Mouse (Mus musculus) urinary bladder, postnatal 36 days (tissue): ENCODE measurements at regions not wholly inside any gene's neighbourhood (a gene's known extent, or its start where the extent isn't known, plus 50 kb on each side); places are given as distances from the start of the nearest gene placed in this dataset.
"Not testable (repeated sequence)": the region's sequence is repeated elsewhere in the genome, so short reads cannot be mapped to it uniquely, and the experiment has no call there.

ENCODE experiments used
- DNase-seq, 2 experiments: peaks; one replicate each; pipeline ENCODE4 v3.0.0; 2022; ENCODE audit warnings: low spot score in 2 of 2, mixed read lengths in 1 of 2

- DNase-seq = no peak
These were observed 81.2 kb upstream of the Atl2 start for GRCm38 (mm10) chr17:79977154-79977571.

DNA sequence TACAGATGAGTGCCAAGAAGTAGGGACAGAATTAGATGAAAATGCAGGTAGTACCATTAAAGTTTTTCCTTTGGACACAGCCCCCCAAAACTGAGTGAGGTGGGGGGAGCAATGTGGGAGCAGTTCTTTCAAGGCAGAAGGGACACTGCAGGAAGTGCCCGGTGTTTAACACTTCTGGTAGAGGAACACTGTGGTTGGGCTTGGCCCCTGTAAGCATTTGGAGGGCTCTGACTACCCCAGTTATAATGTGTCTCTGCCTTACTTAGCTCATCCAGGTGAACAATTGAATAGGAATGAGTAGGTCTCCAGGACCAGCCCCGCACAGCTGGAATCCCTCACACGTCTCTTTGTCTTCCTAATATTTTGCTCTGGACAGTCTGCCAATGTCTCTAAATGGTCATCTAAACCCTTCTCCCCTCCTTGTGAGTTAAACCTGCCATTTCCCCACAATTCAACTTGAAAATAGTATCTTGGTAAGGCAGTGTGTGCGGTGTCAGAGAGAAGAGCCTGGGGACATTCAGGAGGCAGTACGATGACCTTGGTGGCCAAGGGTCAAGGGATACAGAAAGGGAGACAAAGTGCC, 80.7 kb upstream of the Atl2 start:
- DNase-seq = no peak

DNA sequence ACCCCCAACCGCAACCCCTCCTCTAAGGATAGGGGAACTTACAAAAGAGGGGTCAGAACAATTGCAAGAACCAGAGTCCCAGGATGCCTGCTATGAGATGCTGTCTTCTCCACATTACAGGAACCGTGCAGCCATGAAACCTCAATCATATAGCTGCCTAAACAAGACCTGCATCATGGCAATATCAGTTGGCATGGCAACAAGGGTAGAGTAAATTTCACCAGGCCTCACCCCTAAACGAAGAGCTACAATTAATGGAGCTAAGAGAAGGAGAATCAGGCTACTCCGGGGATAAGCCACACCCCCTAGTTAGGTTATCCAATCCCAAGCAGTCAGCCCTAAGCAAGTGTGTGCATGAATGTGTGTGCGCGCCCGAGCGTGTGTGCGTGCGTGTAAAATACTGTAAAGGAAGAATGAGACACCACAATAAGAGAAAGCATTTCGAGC, 80.1 kb upstream of the Atl2 start:
- DNase-seq = no peak

GRCm38 (mm10) chr17:79975150-79975757, 79.3 kb upstream of the Atl2 start:
- DNase-seq = not testable (repeated sequence)

DNA sequence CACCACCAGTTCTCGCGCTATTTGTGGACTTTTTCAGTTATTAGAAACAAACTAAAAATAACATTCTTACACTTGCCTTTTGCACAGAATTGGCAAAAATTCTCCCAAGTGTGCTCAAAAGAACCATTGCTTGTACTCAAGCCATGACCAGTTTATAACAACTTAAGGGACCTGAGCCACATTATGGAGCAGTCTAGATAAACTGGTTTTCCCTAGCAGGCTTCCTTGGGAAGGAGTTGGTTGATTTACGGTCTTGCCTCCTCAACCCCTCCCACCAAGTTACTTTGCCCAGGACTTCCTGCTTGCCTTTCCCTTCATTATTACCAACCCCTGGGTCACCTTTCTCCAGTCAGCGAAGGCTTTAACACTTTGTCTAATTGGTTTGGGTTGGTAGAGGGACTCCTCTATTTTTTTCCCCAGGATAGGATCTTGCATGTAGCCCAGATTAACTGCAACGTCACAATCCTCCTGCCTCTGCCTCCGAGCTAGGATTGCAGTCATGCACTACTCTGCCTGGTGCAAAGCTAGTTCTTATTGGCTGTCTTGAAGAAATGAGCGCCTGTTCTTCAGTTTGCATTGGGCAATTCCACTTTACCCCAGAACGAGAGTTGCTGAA, 75.9 kb upstream of the Atl2 start:
- DNase-seq = no peak

DNA sequence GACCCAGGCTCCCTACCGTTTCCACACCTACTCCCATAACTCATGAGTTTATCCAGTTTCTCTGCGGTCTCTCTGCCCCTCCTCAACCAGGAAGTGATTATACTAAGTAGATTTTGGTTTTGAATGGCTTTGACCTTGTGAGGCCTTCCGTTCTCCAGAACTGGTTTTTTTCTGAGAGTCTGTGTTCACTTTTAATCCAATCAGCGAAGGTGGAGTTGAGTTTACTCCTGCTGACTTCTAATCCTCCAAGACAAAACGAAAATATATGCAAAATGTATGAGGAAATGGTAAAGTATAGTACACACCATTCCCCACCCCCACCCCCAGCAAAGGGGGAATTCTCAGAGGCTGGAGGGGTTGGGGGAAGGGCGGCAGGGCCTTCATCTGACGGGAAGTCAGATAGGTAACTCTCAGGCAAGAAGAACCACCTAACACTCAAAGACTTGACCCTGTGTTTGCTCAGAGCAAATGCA, 73.6 kb upstream of the Atl2 start:
- no peak for DNase-seq

GRCm38 (mm10) chr17:79968819-79969218, 72.9 kb upstream of the Atl2 start:
- no peak for DNase-seq

DNA sequence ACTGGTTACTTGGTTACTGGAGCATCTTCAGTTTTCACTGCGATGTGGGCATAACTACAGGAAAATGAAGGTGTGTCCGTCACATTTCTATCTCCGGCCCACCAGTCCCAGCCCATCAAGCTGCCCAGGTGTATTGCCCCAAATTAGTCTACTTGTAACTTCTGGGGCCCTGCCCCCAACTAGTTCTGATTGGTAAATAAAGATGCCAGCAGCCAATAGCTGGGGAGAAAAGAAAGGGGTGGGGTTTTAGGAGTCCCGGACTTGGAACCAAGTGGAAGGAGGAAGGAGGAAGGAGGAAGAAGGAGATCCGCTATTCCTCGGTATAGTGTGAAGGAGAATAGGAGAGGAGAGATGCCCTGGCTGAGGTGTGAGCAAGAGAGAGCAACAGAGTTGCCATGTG, 71.1 kb upstream of the Atl2 start:
- no peak for DNase-seq

DNA sequence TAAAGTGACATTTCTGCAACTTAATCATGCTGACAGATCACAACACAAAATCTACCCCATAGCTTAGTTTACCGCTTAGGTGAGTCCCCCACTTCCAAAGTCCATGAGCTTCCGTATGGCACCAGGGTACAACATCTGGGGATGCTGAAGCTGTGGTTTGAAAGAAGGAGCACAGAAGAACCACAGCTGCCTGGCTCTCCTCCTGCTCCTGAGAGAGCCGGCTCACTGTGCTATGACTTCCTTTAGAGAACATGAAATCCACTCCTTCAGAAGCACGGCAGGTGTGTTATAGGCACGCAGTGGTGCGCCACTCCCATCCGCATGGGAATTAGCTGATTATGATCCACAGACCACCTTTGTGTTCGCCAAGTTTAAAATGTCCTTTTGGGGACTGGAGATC, 69.7 kb upstream of the Atl2 start:
- DNase-seq = no peak

DNA sequence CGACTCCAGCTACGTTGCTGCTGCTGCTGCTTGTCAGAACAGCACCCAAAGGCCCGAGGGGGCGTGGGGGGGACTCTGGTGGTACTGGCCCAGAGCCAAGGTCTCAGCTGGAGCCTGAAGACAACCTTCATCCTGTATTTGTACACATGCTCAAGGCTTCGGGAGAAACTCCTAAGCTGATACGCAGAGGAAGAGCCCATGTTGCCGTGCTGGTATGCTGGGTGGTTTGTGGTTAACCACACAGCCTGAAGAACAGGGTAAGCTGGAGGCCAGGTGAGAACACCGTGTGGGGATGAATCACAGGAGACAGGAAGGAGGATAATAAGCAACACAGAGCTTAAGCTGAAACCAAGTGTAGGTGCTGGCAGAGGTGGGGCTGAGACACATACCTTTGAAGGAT, 68.9 kb upstream of the Atl2 start:
- DNase-seq = peak; percentile 27 to 54

- no peak for DNase-seq
These were observed 67.4 kb upstream of the Atl2 start for GRCm38 (mm10) chr17:79963330-79963729.

DNA sequence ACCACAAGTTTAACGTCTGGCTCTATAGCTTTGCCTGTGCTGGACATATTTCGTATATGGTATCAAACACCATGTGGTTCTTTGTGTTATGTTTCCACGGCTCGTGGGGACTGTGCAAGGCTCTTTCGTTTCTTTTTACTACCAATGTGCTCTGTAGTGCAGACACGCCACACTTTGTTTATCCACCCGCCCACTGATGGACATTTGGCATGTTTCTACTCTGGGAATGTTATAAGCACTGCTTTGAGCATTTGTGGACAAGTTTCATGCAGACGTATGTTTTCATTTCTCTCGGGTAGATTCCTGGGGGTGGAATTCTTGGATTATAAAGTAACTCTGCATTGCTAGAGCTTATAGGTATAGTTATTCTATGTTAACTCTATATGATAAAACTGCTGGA, 65.5 kb upstream of the Atl2 start:
- no peak for DNase-seq

- DNase-seq = no peak
These were observed 64.8 kb upstream of the Atl2 start for GRCm38 (mm10) chr17:79960688-79961087.

GRCm38 (mm10) chr17:79955267-79955666, 59.3 kb upstream of the Atl2 start:
- no peak for DNase-seq

GRCm38 (mm10) chr17:79954624-79955244, 58.8 kb upstream of the Atl2 start:
- no peak for DNase-seq

DNA sequence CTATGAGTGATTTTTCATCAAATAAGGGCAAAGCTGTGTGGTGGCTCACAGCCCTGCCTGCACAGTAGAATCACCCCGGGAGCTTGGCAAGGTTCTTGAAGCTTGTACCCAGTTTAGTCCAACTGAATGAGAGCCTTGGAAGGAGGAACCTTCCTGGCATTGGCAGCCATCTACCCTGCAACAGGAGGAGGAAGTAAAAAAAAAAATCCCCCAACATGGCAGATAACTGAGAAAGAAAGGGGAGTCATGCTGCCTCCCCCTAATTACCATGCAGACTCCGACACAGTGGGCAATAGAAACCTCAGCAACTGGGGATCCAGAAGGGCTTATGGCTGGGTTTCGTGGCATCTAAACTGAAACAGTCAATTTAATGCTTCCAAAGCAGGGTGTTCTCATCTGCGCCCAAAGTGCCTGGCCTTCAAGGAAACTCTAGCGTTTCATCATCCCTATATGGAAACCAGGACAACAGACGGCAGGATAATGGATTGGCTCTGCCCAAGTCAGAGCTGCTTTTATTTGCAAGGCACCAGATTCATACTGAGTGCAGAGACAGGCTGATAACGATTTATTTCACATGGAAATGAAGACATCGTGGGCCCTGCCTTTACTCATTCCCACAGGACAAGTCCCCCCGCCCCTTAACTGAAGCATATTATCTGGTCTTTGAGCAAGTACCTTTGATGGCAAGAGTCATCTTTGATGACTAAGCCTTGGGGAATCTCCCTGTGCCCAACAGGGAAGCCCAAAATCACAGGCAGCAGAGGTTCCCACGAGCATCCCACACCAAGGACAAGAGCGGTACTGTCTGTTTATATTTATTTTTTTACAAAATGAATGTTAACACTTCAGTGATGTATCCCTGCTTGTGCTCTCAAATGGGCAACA, 52.9 kb upstream of the Atl2 start:
- no peak for DNase-seq
